Mouse (Mus musculus) telencephalon, adult 2 months (tissue): ENCODE data around the gene Polr2b.

Experiments used
- DNase-seq: peaks from one replicate; pipeline ENCODE4 v3.0.0-alpha.2; 2011; ENCODE audit warnings: low read depth, low spot score

Gene Polr2b

GRCm38 (mm10) chr5:77386596-77387413 is 76.9 kb downstream of the Polr2b start:
- no peak for DNase-seq

- no peak for DNase-seq
Observed at GRCm38 (mm10) chr5:77387414-77387704, 77.4 kb downstream of the Polr2b start.

- DNase-seq = no peak
Observed at GRCm38 (mm10) chr5:77388359-77388758, 78.4 kb downstream of the Polr2b start.

- no peak for DNase-seq
Observed at GRCm38 (mm10) chr5:77390272-77390671, 80.3 kb downstream of the Polr2b start.

- DNase-seq = no peak
Observed at GRCm38 (mm10) chr5:77393094-77393619, 83.2 kb downstream of the Polr2b start.

GRCm38 (mm10) chr5:77393990-77394618 is 84.2 kb downstream of the Polr2b start:
- DNase-seq = no peak

- DNase-seq = no peak
Observed at GRCm38 (mm10) chr5:77398285-77399057, 88.5 kb downstream of the Polr2b start.
